Mouse (Mus musculus): Measurements from ENCODE around the gene Macrod2. TPM values are rescaled to one million over a fixed set of nuclear protein-coding genes. Genes with fewer than 3 reads are reported as not detected.

The Macrod2 gene
- polyA plus RNA-seq, 1 experiment, result 16.3 TPM

GRCm38 (mm10) chr2:141156979-141157593 lies 762.0 kb downstream of the Macrod2 start:
- H3K4me3 ChIP-seq (ENCODE audit: control insufficient read depth, low read depth, low read length), result no peak overlapping the region
- no peaks in the 10 kb centered on the region for H3K36me3 ChIP-seq (ENCODE audit: control insufficient read depth, insufficient read depth, low read length)
- TF ChIP-seq POLR2A (IDR thresholded peaks at IDR 0.05; ENCODE audit: control insufficient read depth, low read depth, low read length), result no peak
- TF ChIP-seq CTCF (IDR thresholded peaks at IDR 0.05; ENCODE audit: control insufficient read depth, insufficient read depth, insufficient replicate concordance, low read depth, low read length), result no peak
- H3K27ac ChIP-seq (ENCODE audit: control insufficient read depth, insufficient read depth, low read depth, low read length), result no peak overlapping the region
- no peaks in the 10 kb centered on the region for H3K4me1 ChIP-seq (ENCODE audit: control insufficient read depth, insufficient read depth, low read length)
- H3K27me3 ChIP-seq (ENCODE audit: control insufficient read depth, insufficient read depth, low read length), result no peaks in the 10 kb centered on the region

GRCm38 (mm10) chr2:141158161-141158560 lies 763.1 kb downstream of the Macrod2 start:
- TF ChIP-seq CTCF (IDR thresholded peaks at IDR 0.05; ENCODE audit: control insufficient read depth, insufficient read depth, insufficient replicate concordance, low read depth, low read length) (no peak), POLR2A (IDR thresholded peaks at IDR 0.05; ENCODE audit: control insufficient read depth, low read depth, low read length) (no peak)
- H3K36me3 ChIP-seq (ENCODE audit: control insufficient read depth, insufficient read depth, low read length), result no peaks in the 10 kb centered on the region
- no peak overlapping the region for H3K4me3 ChIP-seq (ENCODE audit: control insufficient read depth, low read depth, low read length)
- no peaks in the 10 kb centered on the region for H3K27me3 ChIP-seq (ENCODE audit: control insufficient read depth, insufficient read depth, low read length)
- H3K4me1 ChIP-seq (ENCODE audit: control insufficient read depth, insufficient read depth, low read length), result no peaks in the 10 kb centered on the region
- no peak overlapping the region for H3K27ac ChIP-seq (ENCODE audit: control insufficient read depth, insufficient read depth, low read depth, low read length)

- Histone ChIP-seq H3K27ac (ENCODE audit: control insufficient read depth, insufficient read depth, low read depth, low read length) (no peak overlapping the region), H3K27me3 (ENCODE audit: control insufficient read depth, insufficient read depth, low read length) (no peaks in the 10 kb centered on the region), H3K4me1 (ENCODE audit: control insufficient read depth, insufficient read depth, low read length) (no peaks in the 10 kb centered on the region), H3K4me3 (ENCODE audit: control insufficient read depth, low read depth, low read length) (no peak overlapping the region), H3K36me3 (ENCODE audit: control insufficient read depth, insufficient read depth, low read length) (no peaks in the 10 kb centered on the region)
- TF ChIP-seq CTCF (IDR thresholded peaks at IDR 0.05; ENCODE audit: control insufficient read depth, insufficient read depth, insufficient replicate concordance, low read depth, low read length), result no peak
- TF ChIP-seq POLR2A (IDR thresholded peaks at IDR 0.05; ENCODE audit: control insufficient read depth, low read depth, low read length), result no peak
Observed at GRCm38 (mm10) chr2:141163918-141164317, 768.8 kb downstream of the Macrod2 start.

- TF ChIP-seq POLR2A (IDR thresholded peaks at IDR 0.05; ENCODE audit: control insufficient read depth, low read depth, low read length) (no peak), CTCF (IDR thresholded peaks at IDR 0.05; ENCODE audit: control insufficient read depth, insufficient read depth, insufficient replicate concordance, low read depth, low read length) (no peak)
- Histone ChIP-seq H3K4me1 (ENCODE audit: control insufficient read depth, insufficient read depth, low read length) (no peaks in the 10 kb centered on the region), H3K27ac (ENCODE audit: control insufficient read depth, insufficient read depth, low read depth, low read length) (no peak overlapping the region), H3K4me3 (ENCODE audit: control insufficient read depth, low read depth, low read length) (no peak overlapping the region), H3K36me3 (ENCODE audit: control insufficient read depth, insufficient read depth, low read length) (no peaks in the 10 kb centered on the region), H3K27me3 (ENCODE audit: control insufficient read depth, insufficient read depth, low read length) (no peaks in the 10 kb centered on the region)
Observed at GRCm38 (mm10) chr2:141169586-141169985, 774.5 kb downstream of the Macrod2 start.

GRCm38 (mm10) chr2:141173167-141173566 lies 778.1 kb downstream of the Macrod2 start:
- TF ChIP-seq POLR2A (IDR thresholded peaks at IDR 0.05; ENCODE audit: control insufficient read depth, low read depth, low read length) (no peak), CTCF (IDR thresholded peaks at IDR 0.05; ENCODE audit: control insufficient read depth, insufficient read depth, insufficient replicate concordance, low read depth, low read length) (no peak)
- Histone ChIP-seq H3K27ac (ENCODE audit: control insufficient read depth, insufficient read depth, low read depth, low read length) (no peak overlapping the region), H3K4me3 (ENCODE audit: control insufficient read depth, low read depth, low read length) (no peak overlapping the region), H3K36me3 (ENCODE audit: control insufficient read depth, insufficient read depth, low read length) (no peaks in the 10 kb centered on the region), H3K27me3 (ENCODE audit: control insufficient read depth, insufficient read depth, low read length) (no peaks in the 10 kb centered on the region), H3K4me1 (ENCODE audit: control insufficient read depth, insufficient read depth, low read length) (no peaks in the 10 kb centered on the region)

- H3K4me1 ChIP-seq (ENCODE audit: control insufficient read depth, insufficient read depth, low read length), result no peaks in the 10 kb centered on the region
- no peak overlapping the region for H3K27ac ChIP-seq (ENCODE audit: control insufficient read depth, insufficient read depth, low read depth, low read length)
- no peak overlapping the region for H3K4me3 ChIP-seq (ENCODE audit: control insufficient read depth, low read depth, low read length)
- TF ChIP-seq POLR2A (IDR thresholded peaks at IDR 0.05; ENCODE audit: control insufficient read depth, low read depth, low read length), result no peak
- TF ChIP-seq CTCF (IDR thresholded peaks at IDR 0.05; ENCODE audit: control insufficient read depth, insufficient read depth, insufficient replicate concordance, low read depth, low read length), result no peak
- no peaks in the 10 kb centered on the region for H3K36me3 ChIP-seq (ENCODE audit: control insufficient read depth, insufficient read depth, low read length)
- no peaks in the 10 kb centered on the region for H3K27me3 ChIP-seq (ENCODE audit: control insufficient read depth, insufficient read depth, low read length)
Observed at GRCm38 (mm10) chr2:141173607-141174006, 778.5 kb downstream of the Macrod2 start.

GRCm38 (mm10) chr2:141180656-141181055 lies 785.5 kb downstream of the Macrod2 start:
- Histone ChIP-seq H3K27me3 (ENCODE audit: control insufficient read depth, insufficient read depth, low read length) (no peaks in the 10 kb centered on the region), H3K4me1 (ENCODE audit: control insufficient read depth, insufficient read depth, low read length) (no peaks in the 10 kb centered on the region), H3K36me3 (ENCODE audit: control insufficient read depth, insufficient read depth, low read length) (no peaks in the 10 kb centered on the region), H3K27ac (ENCODE audit: control insufficient read depth, insufficient read depth, low read depth, low read length) (no peak overlapping the region), H3K4me3 (ENCODE audit: control insufficient read depth, low read depth, low read length) (no peak overlapping the region)
- TF ChIP-seq CTCF (IDR thresholded peaks at IDR 0.05; ENCODE audit: control insufficient read depth, insufficient read depth, insufficient replicate concordance, low read depth, low read length), result no peak
- TF ChIP-seq POLR2A (IDR thresholded peaks at IDR 0.05; ENCODE audit: control insufficient read depth, low read depth, low read length), result no peak

Measured in testis, adult 2 months (tissue).